Mouse (Mus musculus) forebrain, embryonic 15.5 days (tissue): ENCODE measurements around the gene Stk40. TPM values are rescaled to one million over a fixed set of nuclear protein-coding genes. Genes with fewer than 3 reads are reported as not detected.
A peak's percentile ranks its signal among the peaks of the same experiment; 100 is the strongest.

Experiments used
- ATAC-seq: fragments of 200-750 bp; cut with Nextera tagmentation; replicated peaks from 2 replicates; pipeline ENCODE4 v1.8.0; 2017; ENCODE audit warnings: mild to moderate bottlenecking, moderate TSS enrichment, moderate library complexity
- H3K27ac ChIP-seq: fragments of 300-500 bp; sonication (generic); replicated peaks from 2 replicates; pipeline ENCODE4 v1.5.1; 2015; ENCODE audit warnings: mild to moderate bottlenecking, inconsistent platforms
- H3K27me3 ChIP-seq: fragments of 300-500 bp; sonication (generic); 2 replicates; pipeline ENCODE4 v1.6.1; 2015; ENCODE audit warnings: inconsistent platforms
- H3K36me3 ChIP-seq: fragments of 300-500 bp; sonication (generic); 2 replicates; pipeline ENCODE4 v1.6.1; 2015; ENCODE audit warnings: mild to moderate bottlenecking, inconsistent platforms
- H3K4me1 ChIP-seq: fragments of 300-500 bp; sonication (generic); 2 replicates; pipeline ENCODE4 v1.6.1; 2015; ENCODE audit warnings: inconsistent platforms
- H3K4me2 ChIP-seq: fragments of 300-500 bp; sonication (generic); replicated peaks from 2 replicates; pipeline ENCODE4 v1.6.1; 2015; ENCODE audit warnings: mild to moderate bottlenecking, inconsistent platforms
- H3K4me3 ChIP-seq: fragments of 300-500 bp; sonication (generic); 2 replicates; pipeline ENCODE4 v1.5.1; 2015; ENCODE audit warnings: mild to moderate bottlenecking, inconsistent platforms
- H3K9ac ChIP-seq: fragments of 300-500 bp; sonication (generic); replicated peaks from 2 replicates; pipeline ENCODE4 v1.6.1; 2015; ENCODE audit warnings: mild to moderate bottlenecking, inconsistent platforms
- H3K9me3 ChIP-seq: fragments of 300-500 bp; sonication (generic); 2 replicates; pipeline ENCODE4 v1.6.1; 2016; ENCODE audit warnings: inconsistent platforms
- WGBS: fragments of 180-500 bp; shearing (Covaris S2); methylation state at CpG from one replicate; pipeline ENCODE4 v1.1.7; 2015; ENCODE audit warnings: mixed read lengths; 5-methylcytosine and 5-hydroxymethylcytosine counted together
- polyA plus RNA-seq: library from polyadenylated mRNA; unstranded; fragments of >200 nt; fragmentation: Nextera tagmentation; extraction: Ambion mirVana; gene quantifications from 2 replicates; pipeline ENCODE4 v1.2.1, GENCODE M21; 2015

Stk40 gene
- polyA plus RNA-seq, 1 experiment from 2014 or later: 35.4 TPM

GRCm38 (mm10) chr4:126102061-126102841, 1.5 kb upstream of the Stk40 start:
- 36% methylated on average over 7 of the region's 7 CpGs for WGBS
- Histone ChIP-seq H3K36me3 (no peaks in the 10 kb centered on the region), H3K4me1 (peaks cover 62% of the 10 kb centered on the region), H3K27ac (peak overlapping the region; percentile 80), H3K9ac (no peak overlapping the region), H3K4me2 (peak overlapping the region; percentile 53), H3K4me3 (peak overlapping the region; percentile 84; the same call in 1 of the 2 replicates), H3K9me3 (no peaks in the 10 kb centered on the region), H3K27me3 (no peaks in the 10 kb centered on the region)
- no peak for ATAC-seq

- no peaks in the 10 kb centered on the region for H3K36me3 ChIP-seq
- peak; percentile 44; the same call in 1 of the 2 replicates for ATAC-seq
- no peaks in the 10 kb centered on the region for H3K9me3 ChIP-seq
- peak overlapping the region; percentile 17; the same call in 1 of the 2 replicates for H3K9ac ChIP-seq
- peak overlapping the region; percentile 53 for H3K4me2 ChIP-seq
- peak overlapping the region; percentile 80 for H3K27ac ChIP-seq
- peaks cover 64% of the 10 kb centered on the region for H3K4me1 ChIP-seq
- no peaks in the 10 kb centered on the region for H3K27me3 ChIP-seq
- peak overlapping the region; percentile 84 for H3K4me3 ChIP-seq
- 1% methylated on average over 15 of the region's 15 CpGs for WGBS
These were observed 638 bp upstream of the Stk40 start for GRCm38 (mm10) chr4:126103057-126103581.

GRCm38 (mm10) chr4:126104261-126105075, 711 bp downstream of the Stk40 start:
- ATAC-seq: peak; percentile 21; the same call in 1 of the 2 replicates
- H3K27ac ChIP-seq: peak overlapping the region; percentile 60
- no peaks in the 10 kb centered on the region for H3K36me3 ChIP-seq
- H3K4me1 ChIP-seq: peaks cover 66% of the 10 kb centered on the region
- no peaks in the 10 kb centered on the region for H3K9me3 ChIP-seq
- 3% methylated on average over 34 of the region's 34 CpGs for WGBS
- peak overlapping the region; percentile 80 for H3K9ac ChIP-seq
- H3K27me3 ChIP-seq: no peaks in the 10 kb centered on the region
- peak overlapping the region; percentile 84 for H3K4me3 ChIP-seq
- peak overlapping the region; percentile 93 for H3K4me2 ChIP-seq

GRCm38 (mm10) chr4:126105131-126105783, 1.5 kb downstream of the Stk40 start:
- ATAC-seq: no peak
- 51% methylated on average over 7 of the region's 7 CpGs for WGBS
- Histone ChIP-seq H3K9ac (0 out of 2 replicates have a peak overlapping the region, but pooled peaks have one; percentile 80), H3K4me1 (peaks cover 66% of the 10 kb centered on the region), H3K9me3 (no peaks in the 10 kb centered on the region), H3K27ac (no peak overlapping the region), H3K4me3 (peak overlapping the region; percentile 84), H3K36me3 (no peaks in the 10 kb centered on the region), H3K27me3 (no peaks in the 10 kb centered on the region), H3K4me2 (peak overlapping the region; percentile 93)

GRCm38 (mm10) chr4:126108061-126108740, 4.4 kb downstream of the Stk40 start:
- no peak overlapping the region for H3K9ac ChIP-seq
- no peak overlapping the region for H3K4me2 ChIP-seq
- H3K36me3 ChIP-seq: no peaks in the 10 kb centered on the region
- H3K4me3 ChIP-seq: no peak overlapping the region
- no peaks in the 10 kb centered on the region for H3K9me3 ChIP-seq
- no peak overlapping the region for H3K27ac ChIP-seq
- WGBS: 27% methylated on average over 8 of the region's 8 CpGs
- H3K27me3 ChIP-seq: no peaks in the 10 kb centered on the region
- ATAC-seq: no peak
- H3K4me1 ChIP-seq: peaks cover 58% of the 10 kb centered on the region

GRCm38 (mm10) chr4:126109613-126110373, 6.0 kb downstream of the Stk40 start:
- Histone ChIP-seq H3K9me3 (no peaks in the 10 kb centered on the region), H3K9ac (no peak overlapping the region), H3K4me2 (no peak overlapping the region), H3K27ac (peak overlapping the region; percentile 66), H3K36me3 (no peaks in the 10 kb centered on the region), H3K4me3 (no peak overlapping the region), H3K4me1 (peaks cover 51% of the 10 kb centered on the region), H3K27me3 (no peaks in the 10 kb centered on the region)
- WGBS: 78% methylated on average over 10 of the region's 10 CpGs
- ATAC-seq: no peak

GRCm38 (mm10) chr4:126110374-126111152, 6.8 kb downstream of the Stk40 start:
- H3K4me3 ChIP-seq: no peak overlapping the region
- H3K9me3 ChIP-seq: no peaks in the 10 kb centered on the region
- peak; percentile 54 for ATAC-seq
- 0 out of 2 replicates have a peak overlapping the region, but pooled peaks have one; percentile 14 for H3K4me2 ChIP-seq
- 10% methylated on average over 12 of the region's 12 CpGs for WGBS
- no peaks in the 10 kb centered on the region for H3K36me3 ChIP-seq
- peaks cover 44% of the 10 kb centered on the region for H3K4me1 ChIP-seq
- H3K27ac ChIP-seq: peak overlapping the region; percentile 66
- no peaks in the 10 kb centered on the region for H3K27me3 ChIP-seq
- peak overlapping the region; percentile 7; the same call in 1 of the 2 replicates for H3K9ac ChIP-seq

- 0 out of 2 replicates have a peak overlapping the region, but pooled peaks have one; percentile 14 for H3K4me2 ChIP-seq
- H3K9me3 ChIP-seq: no peaks in the 10 kb centered on the region
- no peaks in the 10 kb centered on the region for H3K27me3 ChIP-seq
- 22% methylated on average over 7 of the region's 7 CpGs for WGBS
- peak overlapping the region; percentile 7 for H3K9ac ChIP-seq
- H3K36me3 ChIP-seq: no peaks in the 10 kb centered on the region
- peaks cover 38% of the 10 kb centered on the region for H3K4me1 ChIP-seq
- no peak for ATAC-seq
- H3K27ac ChIP-seq: peak overlapping the region; percentile 66
- no peak overlapping the region for H3K4me3 ChIP-seq
These were observed 7.4 kb downstream of the Stk40 start for GRCm38 (mm10) chr4:126111153-126111549.

- 0 out of 2 replicates have a peak, but pooled peaks cover 2% of the 10 kb centered on the region for H3K36me3 ChIP-seq
These were observed 9.5 kb downstream of the Stk40 start for GRCm38 (mm10) chr4:126113243-126113642.

GRCm38 (mm10) chr4:126113943-126114342, 10.2 kb downstream of the Stk40 start:
- Histone ChIP-seq H3K4me1 (peaks cover 37% of the 10 kb centered on the region), H3K4me2 (no peak overlapping the region), H3K9me3 (no peaks in the 10 kb centered on the region), H3K4me3 (no peak overlapping the region), H3K27ac (no peak overlapping the region), H3K9ac (no peak overlapping the region), H3K27me3 (no peaks in the 10 kb centered on the region), H3K36me3 (0 out of 2 replicates have a peak, but pooled peaks cover 2% of the 10 kb centered on the region)
- no peak for ATAC-seq
- WGBS: 17% methylated on average over 6 of the region's 6 CpGs

More at GRCm38 (mm10) chr4:126113243-126113642, 9.5 kb downstream of the Stk40 start:
- Histone ChIP-seq H3K27me3 (no peaks in the 10 kb centered on the region), H3K4me2 (no peak overlapping the region), H3K4me1 (peaks cover 35% of the 10 kb centered on the region), H3K4me3 (no peak overlapping the region), H3K9me3 (no peaks in the 10 kb centered on the region), H3K9ac (no peak overlapping the region), H3K27ac (no peak overlapping the region)
- WGBS: 62% methylated on average over 4 of the region's 4 CpGs
- ATAC-seq: no peak
